Mouse (Mus musculus): ENCODE measurements at regions not wholly inside any gene's neighbourhood (a gene's known extent, or its start where the extent isn't known, plus 50 kb on each side); places are given as distances from the start of the nearest gene placed in this dataset.
A peak's percentile ranks its signal among the peaks of the same experiment; 100 is the strongest.

DNA sequence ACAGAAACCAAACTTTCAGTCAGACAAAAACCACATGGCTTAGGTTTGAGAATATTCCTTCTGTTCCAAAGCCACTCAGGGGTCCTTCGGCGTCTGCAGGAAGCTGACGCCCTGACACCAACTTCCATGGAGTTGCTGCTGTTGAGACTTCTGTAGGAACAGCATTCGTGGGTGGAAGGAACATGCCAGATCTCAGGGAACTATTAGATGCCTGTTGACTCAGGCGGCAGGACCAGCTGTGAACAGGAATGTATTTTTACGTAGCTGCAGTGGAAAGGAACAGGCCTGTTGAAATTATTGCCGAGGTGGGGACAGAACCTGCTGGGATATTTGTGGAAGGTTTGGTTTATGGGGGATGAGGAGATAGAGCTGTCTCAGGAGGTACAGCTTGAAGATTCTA lies 110.8 kb upstream of the Mkln1 start:
- H3K4me3 ChIP-seq (replicated peaks; ENCODE audit: low read length), result no peak overlapping the region
- H3K4me1 ChIP-seq (ENCODE audit: control insufficient read depth, insufficient read depth, low read length), result peaks cover 17% of the 10 kb centered on the region
- no peaks in the 10 kb centered on the region for H3K9me3 ChIP-seq (ENCODE audit: control insufficient read depth, low read length)
- no peak for DNase-seq (ENCODE audit: low spot score)
- TF ChIP-seq POLR2A (IDR thresholded peaks at IDR 0.05; ENCODE audit: borderline replicate concordance, extremely low read depth, insufficient read depth, insufficient read length), result no peak
- H3K36me3 ChIP-seq (ENCODE audit: control insufficient read depth, insufficient read depth, low read length), result no peaks in the 10 kb centered on the region
- WGBS, result 26% methylated on average over 7 of the region's 7 CpGs
- no peak overlapping the region for H3K27ac ChIP-seq (replicated peaks; ENCODE audit: low read depth, low read length)
- no peaks in the 10 kb centered on the region for H3K27me3 ChIP-seq (ENCODE audit: control insufficient read depth, insufficient read depth, low read length)
- no peak overlapping the region for H3K9ac ChIP-seq (ENCODE audit: low read depth, low read length, severe bottlenecking)
- no peak for ATAC-seq (ENCODE audit: low FRiP score, low read depth)
- H3K4me2 ChIP-seq (replicated peaks; ENCODE audit: low read depth, low read length, severe bottlenecking), result no peak overlapping the region

DNA sequence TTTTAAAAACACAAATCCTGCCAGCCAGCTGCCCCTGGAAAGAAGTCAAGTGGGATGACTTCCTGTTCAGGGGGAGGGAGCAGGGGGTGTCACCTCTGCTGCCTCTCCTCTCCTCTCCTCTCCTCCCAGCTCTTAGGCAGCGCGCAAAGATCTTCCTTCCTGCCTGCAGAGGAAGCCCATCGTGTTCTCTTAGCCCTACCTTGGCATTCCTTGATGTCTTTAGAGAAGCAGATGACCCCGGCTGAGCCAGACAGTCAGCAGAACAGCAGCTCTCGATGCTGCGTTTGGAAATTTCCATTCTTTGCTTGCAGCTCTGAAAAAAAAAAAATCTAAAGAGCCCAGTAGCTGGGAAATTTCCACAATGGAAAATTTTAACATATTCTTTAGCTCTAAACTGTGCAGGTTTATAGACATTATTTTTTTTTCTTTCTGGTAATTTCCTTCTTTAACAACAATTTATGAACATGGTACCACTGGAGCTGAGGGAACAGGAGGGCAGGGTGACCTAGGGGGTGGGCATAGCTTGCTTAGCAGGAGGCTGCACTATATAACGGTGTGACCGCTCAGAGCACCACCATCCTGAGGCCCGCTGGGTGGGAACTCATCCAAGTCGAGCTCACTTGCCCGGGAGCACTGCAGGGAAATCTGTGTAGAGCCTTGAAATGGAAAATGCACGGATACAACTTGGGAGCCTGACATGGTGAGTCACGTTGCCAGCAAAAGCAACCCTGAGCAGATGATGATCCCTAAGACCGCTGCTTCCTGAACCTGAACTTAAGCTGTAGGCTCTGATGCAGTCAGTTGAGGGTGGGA lies 109.9 kb upstream of the Mkln1 start:
- no peak for TF ChIP-seq POLR2A (IDR thresholded peaks at IDR 0.05; ENCODE audit: borderline replicate concordance, extremely low read depth, insufficient read depth, insufficient read length)
- Histone ChIP-seq H3K9me3 (ENCODE audit: control insufficient read depth, low read length) (no peaks in the 10 kb centered on the region), H3K4me1 (ENCODE audit: control insufficient read depth, insufficient read depth, low read length) (peaks cover 17% of the 10 kb centered on the region), H3K4me3 (replicated peaks; ENCODE audit: low read length) (no peak overlapping the region), H3K9ac (ENCODE audit: low read depth, low read length, severe bottlenecking) (no peak overlapping the region), H3K27me3 (ENCODE audit: control insufficient read depth, insufficient read depth, low read length) (no peaks in the 10 kb centered on the region), H3K36me3 (ENCODE audit: control insufficient read depth, insufficient read depth, low read length) (no peaks in the 10 kb centered on the region), H3K4me2 (replicated peaks; ENCODE audit: low read depth, low read length, severe bottlenecking) (peak overlapping the region; percentile 3; the same call in 1 of the 2 replicates), H3K27ac (replicated peaks; ENCODE audit: low read depth, low read length) (peak overlapping the region; percentile 66)
- ATAC-seq (ENCODE audit: low FRiP score, low read depth) (no peak), DNase-seq (ENCODE audit: low spot score) (peak; percentile 36)
- WGBS, result 34% methylated on average over 14 of the region's 14 CpGs

DNA sequence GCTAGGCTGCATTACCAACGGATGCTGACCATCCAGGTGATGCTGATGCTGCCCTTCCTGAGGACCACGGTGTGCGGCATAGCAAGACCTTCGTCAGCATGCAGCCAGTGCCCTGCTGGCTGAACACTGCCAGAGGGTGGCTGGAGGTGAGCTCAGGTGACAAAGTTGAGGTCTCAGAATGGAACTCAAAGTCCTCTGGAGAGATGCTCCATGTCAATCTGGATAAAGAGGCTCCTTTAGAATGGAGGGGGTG lies 109.4 kb upstream of the Mkln1 start:
- no peak for DNase-seq (ENCODE audit: low spot score)
- TF ChIP-seq POLR2A (IDR thresholded peaks at IDR 0.05; ENCODE audit: borderline replicate concordance, extremely low read depth, insufficient read depth, insufficient read length), result no peak
- H3K4me2 ChIP-seq (replicated peaks; ENCODE audit: low read depth, low read length, severe bottlenecking), result no peak overlapping the region
- peaks cover 17% of the 10 kb centered on the region for H3K4me1 ChIP-seq (ENCODE audit: control insufficient read depth, insufficient read depth, low read length)
- H3K9ac ChIP-seq (ENCODE audit: low read depth, low read length, severe bottlenecking), result no peak overlapping the region
- no peak for ATAC-seq (ENCODE audit: low FRiP score, low read depth)
- WGBS, result 88% methylated on average over 4 of the region's 4 CpGs
- H3K4me3 ChIP-seq (replicated peaks; ENCODE audit: low read length), result no peak overlapping the region
- H3K27ac ChIP-seq (replicated peaks; ENCODE audit: low read depth, low read length), result no peak overlapping the region
- no peaks in the 10 kb centered on the region for H3K36me3 ChIP-seq (ENCODE audit: control insufficient read depth, insufficient read depth, low read length)
- H3K27me3 ChIP-seq (ENCODE audit: control insufficient read depth, insufficient read depth, low read length), result no peaks in the 10 kb centered on the region
- no peaks in the 10 kb centered on the region for H3K9me3 ChIP-seq (ENCODE audit: control insufficient read depth, low read length)

- ATAC-seq (ENCODE audit: low FRiP score, low read depth) (no peak), DNase-seq (ENCODE audit: low spot score) (no peak)
- H3K4me1 ChIP-seq (ENCODE audit: control insufficient read depth, insufficient read depth, low read length), result peaks cover 16% of the 10 kb centered on the region
- TF ChIP-seq POLR2A (IDR thresholded peaks at IDR 0.05; ENCODE audit: borderline replicate concordance, extremely low read depth, insufficient read depth, insufficient read length), result no peak
- H3K4me3 ChIP-seq (replicated peaks; ENCODE audit: low read length), result no peak overlapping the region
- H3K9ac ChIP-seq (ENCODE audit: low read depth, low read length, severe bottlenecking), result no peak overlapping the region
- H3K27ac ChIP-seq (replicated peaks; ENCODE audit: low read depth, low read length), result no peak overlapping the region
- H3K4me2 ChIP-seq (replicated peaks; ENCODE audit: low read depth, low read length, severe bottlenecking), result no peak overlapping the region
- no peaks in the 10 kb centered on the region for H3K9me3 ChIP-seq (ENCODE audit: control insufficient read depth, low read length)
- no peaks in the 10 kb centered on the region for H3K27me3 ChIP-seq (ENCODE audit: control insufficient read depth, insufficient read depth, low read length)
- WGBS, result 93% methylated on average over 7 of the region's 7 CpGs
- H3K36me3 ChIP-seq (ENCODE audit: control insufficient read depth, insufficient read depth, low read length), result no peaks in the 10 kb centered on the region
Observed at GRCm38 (mm10) chr6:31292081-31292480, 106.5 kb upstream of the Mkln1 start.

- H3K4me2 ChIP-seq (replicated peaks; ENCODE audit: low read depth, low read length, severe bottlenecking), result no peak overlapping the region
- H3K9ac ChIP-seq (ENCODE audit: low read depth, low read length, severe bottlenecking), result no peak overlapping the region
- TF ChIP-seq POLR2A (IDR thresholded peaks at IDR 0.05; ENCODE audit: borderline replicate concordance, extremely low read depth, insufficient read depth, insufficient read length), result no peak
- no peaks in the 10 kb centered on the region for H3K27me3 ChIP-seq (ENCODE audit: control insufficient read depth, insufficient read depth, low read length)
- 48% methylated on average over 7 of the region's 7 CpGs for WGBS
- no peaks in the 10 kb centered on the region for H3K36me3 ChIP-seq (ENCODE audit: control insufficient read depth, insufficient read depth, low read length)
- peaks cover 8% of the 10 kb centered on the region; the same call in 1 of the 2 replicates for H3K4me1 ChIP-seq (ENCODE audit: control insufficient read depth, insufficient read depth, low read length)
- no peak for ATAC-seq (ENCODE audit: low FRiP score, low read depth)
- no peak overlapping the region for H3K27ac ChIP-seq (replicated peaks; ENCODE audit: low read depth, low read length)
- no peak overlapping the region for H3K4me3 ChIP-seq (replicated peaks; ENCODE audit: low read length)
- no peak for DNase-seq (ENCODE audit: low spot score)
- H3K9me3 ChIP-seq (ENCODE audit: control insufficient read depth, low read length), result no peaks in the 10 kb centered on the region
Observed at GRCm38 (mm10) chr6:31293008-31293407, 105.5 kb upstream of the Mkln1 start.

All from limb, embryonic 14.5 days (tissue).